Mouse (Mus musculus): ENCODE measurements around the gene Klhl12.
"Not testable (repeated sequence)": the region's sequence is repeated elsewhere in the genome, so short reads cannot be mapped to it uniquely, and the experiment has no call there.

The Klhl12 gene

DNA sequence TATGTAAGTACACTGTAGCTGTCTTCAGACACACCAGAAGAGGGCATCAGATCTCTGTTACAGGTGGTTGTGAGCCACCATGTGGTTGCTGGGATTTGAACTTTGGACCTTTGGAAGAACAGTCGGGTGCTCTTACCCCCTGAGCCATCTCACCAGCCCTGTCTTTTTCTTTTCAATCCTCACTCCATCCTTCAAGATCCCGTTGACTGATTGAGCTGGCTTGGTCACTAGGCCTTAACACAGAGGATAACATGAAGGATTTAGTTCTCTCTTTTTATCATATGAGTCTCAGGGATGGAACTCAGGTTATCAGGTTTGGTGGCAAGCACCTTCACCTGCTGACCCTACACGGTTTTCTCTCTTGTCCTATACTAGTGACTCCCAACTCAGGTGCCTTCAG lies 6.8 kb upstream of the Klhl12 start:
- not testable (repeated sequence) for DNase-seq (ENCODE audit: inconsistent ontology term)

DNA sequence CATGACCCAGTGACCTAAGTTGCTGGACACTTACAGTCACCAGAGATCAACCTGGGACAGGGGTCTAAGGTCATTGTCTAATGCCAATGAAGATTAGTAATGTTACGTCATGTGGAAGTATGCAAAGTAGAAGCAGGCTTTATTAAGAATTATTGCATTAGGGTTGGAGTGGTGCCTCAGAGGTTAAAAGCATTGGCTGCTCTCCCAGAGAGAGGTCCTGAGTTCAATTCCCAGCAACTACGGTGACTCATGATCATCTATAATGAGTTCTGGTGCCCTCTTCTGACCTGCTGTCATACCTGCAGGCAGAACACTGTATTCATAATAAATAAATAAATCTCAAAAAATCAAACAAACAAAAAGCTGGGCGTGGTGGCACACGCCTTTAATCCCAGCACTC lies 5.1 kb upstream of the Klhl12 start:
- DNase-seq (ENCODE audit: inconsistent ontology term), result no peak

DNA sequence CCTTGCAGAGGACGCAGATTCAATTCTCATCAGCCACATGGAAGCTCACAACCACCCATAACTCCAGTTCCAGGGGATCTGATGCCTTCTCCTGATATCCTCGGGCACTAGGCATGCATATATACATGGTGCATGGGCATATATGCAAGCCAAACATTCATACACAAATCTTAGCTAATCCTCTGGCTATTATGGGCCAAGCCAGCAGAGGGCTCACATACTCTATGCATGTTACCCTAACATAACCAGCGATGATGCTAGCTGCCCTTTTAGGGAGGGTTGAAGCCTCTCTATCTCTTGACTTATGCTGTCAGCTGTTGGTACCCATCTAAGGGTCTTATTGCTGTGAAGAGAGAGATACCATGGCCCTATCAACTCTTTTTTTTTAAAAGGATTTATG lies 4.3 kb upstream of the Klhl12 start:
- peak; percentile 8 for DNase-seq (ENCODE audit: inconsistent ontology term)

DNA sequence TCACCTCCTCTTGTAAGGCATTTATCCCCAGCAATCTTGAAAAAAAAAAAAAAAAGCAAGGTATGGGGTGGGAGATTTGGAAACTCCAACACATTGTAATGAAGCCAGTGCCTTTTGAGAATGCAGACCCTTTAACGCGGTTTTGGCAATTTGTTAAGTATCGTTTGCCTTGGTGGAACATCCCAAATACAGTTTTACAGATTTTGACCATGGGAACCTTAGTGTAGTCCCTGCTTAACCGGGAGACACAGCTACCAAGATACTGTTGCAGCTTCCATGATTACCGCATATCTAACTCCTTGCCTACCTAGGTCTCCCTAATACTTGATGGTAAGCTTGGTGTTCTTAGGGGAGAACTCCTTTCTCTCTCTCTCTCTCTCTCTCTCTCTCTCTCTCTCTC lies 729 bp downstream of the Klhl12 start:
- DNase-seq (ENCODE audit: inconsistent ontology term), result peak; percentile 6

DNA sequence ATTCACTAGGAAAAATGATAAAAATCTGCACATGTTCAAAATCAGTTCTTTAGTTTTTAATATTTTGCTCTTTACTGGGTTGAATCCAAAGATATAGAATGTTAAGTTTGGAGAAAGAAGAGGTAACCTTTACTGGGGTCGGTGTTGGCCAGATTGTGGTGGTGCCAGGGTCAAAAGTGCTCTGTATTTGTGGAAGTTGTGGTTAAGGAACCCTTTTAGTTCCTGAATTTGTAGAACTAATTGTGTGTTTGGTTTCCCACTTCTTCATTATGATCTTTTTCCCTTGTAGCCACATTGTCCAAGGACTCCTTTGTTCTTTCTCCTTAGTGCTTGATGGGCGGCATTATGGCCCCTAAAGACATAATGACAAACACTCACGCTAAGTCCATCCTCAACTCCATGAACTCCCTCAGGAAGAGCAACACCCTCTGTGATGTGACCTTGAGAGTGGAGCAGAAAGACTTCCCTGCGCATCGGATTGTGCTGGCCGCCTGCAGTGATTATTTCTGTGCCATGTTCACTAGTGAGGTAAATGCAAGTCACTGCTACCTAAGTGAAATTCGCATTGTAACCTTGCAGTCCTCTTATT lies 2.9 kb downstream of the Klhl12 start:
- no peak for DNase-seq (ENCODE audit: inconsistent ontology term)

DNA sequence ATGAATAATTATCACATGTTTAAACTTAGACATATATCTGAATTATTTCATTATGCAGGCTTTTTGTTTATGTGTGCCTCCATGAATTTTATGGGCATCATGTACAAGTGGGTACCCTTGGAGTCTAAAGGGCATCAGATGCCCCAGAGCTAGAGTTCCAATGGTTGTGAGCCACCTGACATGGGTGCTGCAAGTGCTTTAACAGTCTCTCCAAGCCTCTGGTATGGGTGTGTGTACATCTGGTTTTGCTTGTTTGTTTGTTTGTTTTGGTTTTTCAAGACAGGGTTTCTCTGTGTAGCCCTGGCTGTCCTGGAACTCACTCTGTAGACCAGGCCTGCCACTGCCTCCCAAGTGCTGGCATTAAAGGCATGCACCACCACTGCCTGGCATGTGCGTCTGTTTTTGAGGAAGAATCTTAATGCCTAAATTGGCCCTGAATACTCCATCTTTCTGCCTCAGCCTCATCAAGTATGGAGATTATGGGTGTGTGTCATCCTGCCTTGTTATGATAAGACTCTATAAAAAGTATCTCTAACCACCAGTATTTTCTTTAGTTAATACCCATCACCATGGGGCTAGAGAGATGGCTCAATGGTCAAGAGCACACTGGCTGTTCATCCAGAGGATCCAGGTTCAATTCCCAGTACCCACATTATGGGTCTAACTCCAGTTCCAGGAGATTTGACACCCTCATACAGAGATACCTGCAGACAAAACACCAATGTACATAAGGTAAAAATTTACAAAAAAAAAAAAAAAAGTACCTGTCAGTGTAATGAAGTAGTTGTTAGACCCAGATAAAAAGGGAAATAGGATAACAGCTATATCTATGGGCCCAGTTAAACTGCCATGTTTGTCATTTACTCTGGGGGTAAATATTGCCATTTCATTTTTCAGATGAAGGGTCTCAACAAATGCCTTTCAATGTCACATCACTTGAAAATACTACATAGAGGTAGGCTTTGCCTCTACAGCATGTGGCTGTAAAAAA lies 5.3 kb downstream of the Klhl12 start:
- no peak for DNase-seq (ENCODE audit: inconsistent ontology term)

DNA sequence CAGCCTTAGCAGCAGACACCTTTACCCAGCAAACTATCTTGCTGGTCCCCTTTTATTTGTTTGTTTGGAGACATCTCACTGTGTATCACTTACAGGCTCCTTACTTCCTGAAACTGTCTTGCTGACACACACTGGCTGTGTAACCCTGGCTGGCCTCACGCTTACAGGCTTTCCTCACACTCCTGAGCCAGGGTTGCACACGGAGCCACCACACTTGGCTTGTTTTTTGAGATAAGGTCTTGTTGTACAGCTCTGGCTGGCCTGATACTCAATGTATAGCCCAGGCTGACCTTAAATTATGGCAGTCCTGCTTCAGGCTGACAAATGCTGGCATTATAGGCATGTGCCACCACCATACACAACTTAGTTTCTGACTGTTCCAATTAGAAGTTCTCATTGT lies 29.3 kb downstream of the Klhl12 start:
- no peak for DNase-seq (ENCODE audit: inconsistent ontology term)

DNA sequence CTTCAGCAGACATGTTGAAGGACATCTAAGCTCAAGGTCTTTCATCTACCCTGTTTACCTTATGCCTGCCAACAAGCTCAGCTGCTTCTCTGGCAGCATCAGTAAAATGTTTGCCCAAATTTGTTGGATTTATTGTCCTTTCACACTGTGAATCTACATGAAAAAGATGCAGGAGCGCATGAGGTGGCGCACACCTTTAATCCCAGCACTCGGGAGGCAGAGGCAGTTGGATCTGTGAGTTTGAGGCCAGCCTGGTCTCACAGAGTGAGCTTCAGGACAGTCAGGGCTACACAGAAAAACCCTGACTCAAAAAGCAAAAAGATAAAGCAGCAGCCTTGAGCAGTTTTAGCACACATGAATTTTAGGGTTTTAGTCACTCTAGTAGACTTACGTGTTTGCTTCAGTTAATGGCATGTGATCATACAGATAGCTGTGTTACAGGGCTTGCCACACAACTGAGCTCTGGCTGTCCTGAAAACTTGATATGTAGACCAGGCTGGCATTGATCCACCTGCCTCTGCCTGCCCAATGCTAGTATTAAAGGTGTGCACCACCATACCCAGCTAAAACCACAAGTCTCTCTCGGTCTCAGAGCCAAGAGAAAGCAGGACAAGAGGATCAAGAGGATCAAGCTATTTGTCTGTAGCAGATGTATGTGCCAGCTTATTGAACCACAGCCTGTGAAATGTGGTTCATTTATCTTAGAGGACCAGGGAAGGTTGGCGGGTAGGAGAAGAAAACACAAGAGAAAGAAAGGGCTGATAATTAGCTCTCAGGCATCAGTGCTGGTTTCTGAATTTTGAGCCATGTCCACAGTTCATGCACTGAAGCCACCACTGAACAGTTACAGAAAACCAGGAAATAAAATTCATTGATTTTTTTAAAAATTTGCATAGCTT lies 35.8 kb downstream of the Klhl12 start:
- DNase-seq (ENCODE audit: inconsistent ontology term), result no peak

DNA sequence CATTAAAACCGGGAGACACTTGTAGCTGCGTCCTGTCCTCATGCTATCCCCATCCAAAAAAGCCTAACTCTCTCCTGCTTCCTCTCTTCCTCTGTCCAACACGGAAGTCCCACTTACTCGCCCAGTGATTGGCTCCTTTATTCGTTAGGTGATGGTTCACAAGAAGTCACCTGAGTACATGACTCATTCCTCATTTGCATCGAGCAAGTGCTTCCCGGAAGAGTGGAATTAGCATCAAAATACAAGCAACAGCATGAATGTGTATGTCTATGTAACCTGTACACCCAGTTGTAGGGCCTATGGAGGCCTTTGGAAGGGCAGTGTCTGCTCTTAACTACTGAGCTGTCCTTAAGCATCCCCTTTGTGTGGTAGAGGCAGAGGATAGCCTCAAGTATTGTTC lies 36.9 kb downstream of the Klhl12 start:
- DNase-seq (ENCODE audit: inconsistent ontology term), result no peak

DNA sequence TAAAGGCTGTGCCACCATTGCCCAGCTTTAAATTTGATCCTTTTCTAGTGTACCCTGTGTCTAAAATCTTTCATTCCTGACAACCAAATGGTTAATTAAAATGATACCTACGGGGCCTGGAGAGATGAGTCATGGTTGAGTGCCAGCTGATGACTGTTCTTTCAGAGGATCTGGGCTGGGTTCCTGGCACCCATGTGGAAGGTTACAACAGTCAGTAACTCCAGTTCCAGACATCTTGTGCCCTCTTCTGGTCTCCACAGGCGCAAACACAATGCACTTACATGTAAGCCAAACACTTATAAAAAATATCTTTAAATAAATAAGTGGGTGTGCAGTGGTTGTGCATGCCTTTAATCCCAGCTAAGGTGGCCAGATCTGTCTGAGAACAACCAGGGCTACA lies 38.2 kb downstream of the Klhl12 start:
- no peak for DNase-seq (ENCODE audit: inconsistent ontology term)

DNA sequence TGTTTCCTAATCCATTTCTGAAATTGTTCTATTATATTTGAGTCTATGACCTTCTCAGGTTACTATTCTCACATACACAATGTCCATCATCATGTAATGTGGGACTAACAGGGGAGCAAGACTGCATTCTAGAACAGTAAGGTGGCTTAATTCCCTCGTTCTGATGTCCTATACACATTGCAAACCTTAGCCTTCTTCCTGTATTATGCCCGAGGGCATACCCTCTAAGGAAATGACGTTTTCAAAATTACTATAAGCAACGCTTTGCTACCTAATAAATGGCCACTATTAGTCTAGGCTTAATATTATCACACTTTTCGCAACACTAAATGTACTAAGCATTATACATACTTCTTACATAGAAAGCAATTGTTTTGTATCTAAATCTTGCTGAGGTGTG lies 38.6 kb downstream of the Klhl12 start:
- no peak for DNase-seq (ENCODE audit: inconsistent ontology term)

DNA sequence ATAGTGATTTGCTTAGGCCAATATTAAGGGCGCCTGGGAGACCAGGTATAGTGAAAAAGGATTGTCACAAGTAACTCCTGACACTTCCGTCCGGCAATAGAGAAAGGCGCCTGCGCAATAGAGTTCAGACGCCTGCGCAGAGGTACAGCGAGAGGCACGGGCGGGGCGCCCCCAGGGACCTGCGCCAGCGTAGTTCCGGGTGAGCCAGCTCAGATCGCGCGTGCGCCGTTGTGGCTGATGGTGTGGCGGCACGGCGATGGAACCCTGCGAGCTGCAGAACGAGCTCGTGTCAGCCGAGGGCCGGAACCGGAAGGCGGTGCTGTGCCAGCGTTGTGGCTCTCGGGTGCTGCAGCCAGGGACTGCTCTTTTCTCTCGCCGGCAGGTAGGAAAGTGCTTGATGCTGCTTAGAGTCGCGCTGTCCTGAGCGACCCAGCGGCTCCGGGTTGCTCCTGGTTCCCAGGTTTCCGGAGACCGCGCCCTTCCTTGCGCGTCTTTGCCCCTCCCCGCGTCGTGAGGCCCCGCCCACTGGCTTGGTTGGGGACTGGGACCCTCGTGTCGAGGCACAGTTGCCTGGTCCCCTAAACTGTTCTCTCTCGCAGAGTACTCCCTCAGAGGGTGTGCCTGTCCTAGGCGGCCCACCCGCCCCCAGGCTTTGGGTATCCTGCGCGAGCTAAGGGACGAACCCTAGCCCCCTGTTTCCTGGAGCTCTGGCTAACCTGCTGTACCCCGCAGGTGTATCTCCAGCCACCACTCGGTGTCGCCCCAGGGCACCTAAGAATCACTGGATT lies 39.3 kb downstream of the Klhl12 start, which contains the start of gene Rabif:
TSS of gene Rabif (plus strand) at position 221 of the 788 bp plus-strand sequence.
- peak; percentile 98 for DNase-seq (ENCODE audit: inconsistent ontology term)

DNA sequence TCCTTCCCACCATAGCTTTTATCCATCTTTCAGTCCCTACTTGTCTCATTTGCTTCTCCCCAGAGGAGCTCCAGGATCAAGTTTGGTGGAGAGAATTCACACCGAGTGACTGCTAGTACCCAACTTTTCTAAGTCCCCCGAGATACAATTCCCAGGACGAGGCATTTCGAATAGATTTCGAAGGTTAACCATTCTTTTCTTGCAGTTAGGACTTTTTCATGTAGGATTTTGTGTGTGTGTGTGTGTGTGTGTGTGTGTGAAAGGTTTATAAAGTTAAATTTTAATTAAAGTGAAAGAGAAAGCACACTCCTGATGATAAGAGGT lies 39.8 kb downstream of the Klhl12 start:
- no peak for DNase-seq (ENCODE audit: inconsistent ontology term)

DNA sequence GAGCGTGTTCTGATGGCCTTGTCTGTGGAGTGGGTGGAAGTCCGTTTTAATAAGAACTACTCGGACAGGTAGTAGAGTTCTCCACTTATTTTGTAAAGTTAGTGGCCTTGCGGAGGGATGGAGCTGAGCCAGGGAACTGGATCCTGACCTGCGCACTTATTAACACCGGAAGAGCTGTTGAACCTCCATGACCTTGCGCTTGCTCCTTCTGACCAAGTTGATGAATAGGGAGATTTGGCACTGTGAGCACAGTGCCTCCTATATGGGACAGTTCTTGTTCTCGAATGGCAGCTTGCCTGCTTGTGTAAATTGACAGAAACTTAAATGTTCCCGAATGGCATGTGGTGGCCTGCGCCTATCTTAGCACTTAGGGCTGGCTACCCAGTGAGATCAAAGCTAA lies 40.7 kb downstream of the Klhl12 start:
- DNase-seq (ENCODE audit: inconsistent ontology term), result no peak

DNA sequence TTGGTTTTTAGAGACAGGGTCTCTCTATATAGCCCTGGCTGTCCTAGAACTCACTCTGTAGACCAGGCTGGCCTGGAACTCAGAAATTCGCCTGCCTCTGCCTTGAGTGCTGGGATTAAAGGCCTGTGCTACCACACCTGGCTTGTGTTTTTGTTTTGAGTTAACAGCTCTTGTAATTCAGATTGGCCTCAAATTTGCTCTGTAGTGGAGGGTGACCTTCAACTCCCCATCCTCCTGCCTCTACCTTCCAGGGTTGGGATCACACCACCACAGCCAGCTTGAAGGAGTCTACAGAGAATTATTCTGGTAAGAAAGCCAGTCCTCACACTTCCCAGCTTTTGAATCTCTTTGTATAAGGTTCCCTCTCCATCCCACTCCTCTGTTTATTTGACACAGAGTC lies 45.6 kb downstream of the Klhl12 start:
- no peak for DNase-seq (ENCODE audit: inconsistent ontology term)

DNA sequence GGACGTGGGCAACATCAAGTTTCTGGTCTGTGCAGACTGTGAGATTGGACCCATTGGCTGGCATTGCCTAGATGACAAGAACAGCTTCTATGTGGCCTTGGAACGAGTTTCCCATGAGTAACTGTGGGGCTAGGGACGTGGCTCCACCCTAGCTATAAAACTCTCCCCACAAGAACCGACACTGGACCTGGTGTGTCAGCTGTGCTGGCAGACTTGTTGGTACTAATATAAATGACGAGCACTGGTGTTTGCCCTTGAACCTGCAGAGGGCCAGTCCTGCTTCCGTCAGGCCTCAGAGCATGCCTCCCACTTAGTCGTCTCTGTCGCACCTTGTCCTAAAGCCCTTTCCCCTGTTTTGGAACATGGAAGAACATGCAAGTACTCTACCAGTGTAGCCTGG lies 50.9 kb downstream of the Klhl12 start:
- DNase-seq (ENCODE audit: inconsistent ontology term), result no peak

DNA sequence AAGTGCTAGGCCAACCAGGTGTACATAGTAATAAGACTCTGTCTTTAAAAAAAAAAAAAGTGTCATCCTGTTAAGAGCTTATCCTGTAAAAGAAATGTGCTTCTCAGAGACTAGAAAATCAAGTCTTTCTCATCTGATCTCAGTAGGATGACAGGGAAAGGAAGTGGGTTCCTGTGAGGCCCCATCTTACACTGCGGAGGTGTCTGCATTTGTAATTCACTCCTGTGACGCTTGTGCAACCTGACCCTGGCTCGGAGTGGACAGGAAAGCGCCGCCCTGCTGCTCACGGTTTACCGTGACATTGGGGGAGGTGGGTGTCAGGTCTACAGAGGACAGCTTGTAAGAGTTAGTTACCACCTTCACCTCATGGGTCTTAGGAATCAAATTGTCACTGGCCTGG lies 54.7 kb downstream of the Klhl12 start:
- DNase-seq (ENCODE audit: inconsistent ontology term), result no peak

DNA sequence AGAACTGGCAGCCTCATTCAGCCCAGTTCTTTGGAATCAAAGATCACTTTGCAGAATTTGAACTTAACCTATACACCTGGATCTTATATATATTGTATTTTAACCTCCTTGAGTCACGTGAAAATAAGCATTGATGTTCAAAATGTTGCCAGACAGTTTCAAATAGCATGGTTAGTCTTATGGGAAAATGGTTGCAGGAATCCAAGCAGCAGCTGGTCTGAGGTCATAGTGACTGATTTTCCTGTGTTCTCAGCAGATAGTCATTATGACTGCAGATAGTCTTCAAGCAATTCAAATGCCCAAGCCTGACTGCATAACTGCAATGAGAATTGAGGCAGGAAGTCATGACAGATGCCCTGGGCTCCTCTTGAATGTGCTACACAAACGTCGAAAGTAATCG lies 56.9 kb downstream of the Klhl12 start:
- no peak for DNase-seq (ENCODE audit: inconsistent ontology term)

DNA sequence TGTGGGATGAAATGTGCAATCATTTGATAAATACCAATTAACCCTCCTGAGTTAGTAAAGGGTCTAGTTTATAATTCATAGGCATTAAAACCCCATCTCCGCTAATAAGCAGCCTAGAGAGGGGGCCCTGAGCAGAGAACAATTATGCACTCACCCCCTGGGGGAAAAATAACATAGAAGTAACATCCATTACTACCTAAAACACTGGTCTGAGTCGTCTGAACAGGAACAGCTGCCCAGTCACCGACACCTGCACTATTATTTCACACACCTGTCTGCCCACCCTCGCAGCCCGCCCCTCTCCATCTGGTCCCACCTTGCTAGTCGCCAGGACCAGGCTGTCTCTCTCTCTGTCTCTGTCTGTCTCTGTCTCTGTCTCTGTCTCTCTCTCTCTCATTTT lies 57.3 kb downstream of the Klhl12 start:
- DNase-seq (ENCODE audit: inconsistent ontology term), result no peak

DNA sequence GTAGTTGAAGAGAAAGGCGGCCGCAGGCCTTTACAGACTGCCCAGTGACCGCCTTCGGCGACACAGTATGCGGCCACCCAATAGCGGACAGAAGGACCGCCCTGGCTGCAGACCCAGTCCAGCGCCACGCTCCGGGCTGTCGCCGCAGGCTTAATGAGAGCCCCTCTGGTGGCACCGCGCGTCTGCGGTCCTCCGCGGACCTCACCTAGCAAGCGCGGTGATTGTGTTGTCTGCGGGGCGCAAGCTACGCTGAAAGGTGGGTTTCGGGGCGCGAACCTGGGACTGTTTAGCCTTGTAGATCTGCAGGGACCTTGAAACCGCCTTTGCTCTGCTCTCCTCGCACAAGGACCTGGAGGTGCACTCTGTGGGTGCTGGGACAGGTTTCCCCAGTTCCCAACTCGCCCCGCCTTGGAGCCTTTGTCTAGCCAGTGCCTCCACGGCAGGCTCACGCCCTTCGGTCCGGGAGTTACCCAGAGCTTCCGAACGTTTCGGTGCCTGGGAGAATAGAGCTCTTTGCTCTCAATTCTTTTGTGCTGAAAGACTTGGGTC lies 58.1 kb downstream of the Klhl12 start:
- peak; percentile 56 for DNase-seq (ENCODE audit: inconsistent ontology term)

DNA sequence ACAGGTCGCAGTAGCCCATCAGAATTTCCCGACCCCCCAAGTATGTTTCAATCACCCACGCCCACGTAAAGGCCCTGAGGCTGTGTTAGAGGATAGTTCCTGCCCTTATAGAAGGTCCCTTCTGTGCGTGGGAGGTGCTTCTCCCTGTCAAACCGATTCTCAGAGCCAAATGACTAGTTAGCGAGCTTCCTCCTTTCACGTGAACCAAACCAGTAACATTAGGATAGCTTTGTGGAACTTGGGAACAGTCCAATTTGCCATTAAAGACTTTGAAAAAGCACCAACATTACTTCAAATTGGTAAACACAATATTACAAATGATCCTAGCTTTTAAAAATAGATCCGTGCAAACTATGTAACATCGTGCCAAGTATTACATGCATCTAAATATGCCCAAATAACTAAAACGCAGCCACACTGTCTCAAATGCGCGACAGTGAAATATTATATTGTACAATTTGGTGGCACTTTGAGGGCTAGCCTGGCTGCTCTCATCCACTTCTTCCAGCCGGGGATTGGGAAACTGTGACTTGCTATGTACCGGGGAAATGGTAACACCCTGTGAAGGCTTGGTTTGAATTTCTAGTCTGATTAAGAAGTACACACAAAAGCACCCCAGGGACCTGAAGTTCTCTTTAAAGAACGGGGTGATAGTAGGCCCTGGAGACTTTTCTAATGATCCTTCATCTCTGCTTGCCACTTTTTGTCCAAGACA lies 58.7 kb downstream of the Klhl12 start:
- peak; percentile 40 for DNase-seq (ENCODE audit: inconsistent ontology term)
